Mouse (Mus musculus): ENCODE measurements at regions not wholly inside any gene's neighbourhood (a gene's known extent, or its start where the extent isn't known, plus 50 kb on each side); places are given as distances from the start of the nearest gene placed in this dataset.

DNA sequence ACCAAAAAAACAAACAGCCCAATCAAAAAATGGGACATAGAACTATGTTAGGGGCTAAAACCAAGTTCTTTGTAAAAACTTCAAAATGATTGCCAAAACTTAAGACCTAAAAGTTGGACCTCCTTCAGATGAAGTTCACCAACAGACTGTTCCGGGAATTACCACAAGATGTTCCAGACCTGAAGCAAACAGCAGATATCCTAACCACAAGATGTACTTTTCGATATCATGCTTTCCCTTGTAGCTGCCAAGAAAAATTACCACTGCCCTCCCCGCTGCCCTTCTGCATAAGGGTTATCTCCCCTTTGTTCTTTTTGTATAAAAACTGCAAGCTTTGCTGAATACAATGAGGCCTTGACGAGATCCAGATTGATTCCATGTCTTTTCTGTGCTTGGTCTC lies 214.0 kb upstream of the Ube2dnl1 start:
- Histone ChIP-seq H3K36me3 (ENCODE audit: control insufficient read depth, insufficient read depth, low read length) (no peaks in the 10 kb centered on the region), H3K4me3 (replicated peaks; ENCODE audit: low read depth, low read length) (no peak overlapping the region), H3K27ac (replicated peaks; ENCODE audit: low read depth, low read length) (no peak overlapping the region), H3K9ac (replicated peaks; ENCODE audit: low read length) (no peak overlapping the region), H3K9me3 (ENCODE audit: control insufficient read depth, low read length) (no peaks in the 10 kb centered on the region), H3K4me2 (ENCODE audit: low read length) (no peak overlapping the region), H3K4me1 (ENCODE audit: control insufficient read depth, insufficient read depth, low read length) (no peaks in the 10 kb centered on the region), H3K27me3 (ENCODE audit: control insufficient read depth, insufficient read depth, low read length) (no peaks in the 10 kb centered on the region)
- WGBS: 76% methylated on average over 4 of the region's 4 CpGs
- DNase-seq (no peak), ATAC-seq (ENCODE audit: low FRiP score, low TSS enrichment) (no peak)

DNA sequence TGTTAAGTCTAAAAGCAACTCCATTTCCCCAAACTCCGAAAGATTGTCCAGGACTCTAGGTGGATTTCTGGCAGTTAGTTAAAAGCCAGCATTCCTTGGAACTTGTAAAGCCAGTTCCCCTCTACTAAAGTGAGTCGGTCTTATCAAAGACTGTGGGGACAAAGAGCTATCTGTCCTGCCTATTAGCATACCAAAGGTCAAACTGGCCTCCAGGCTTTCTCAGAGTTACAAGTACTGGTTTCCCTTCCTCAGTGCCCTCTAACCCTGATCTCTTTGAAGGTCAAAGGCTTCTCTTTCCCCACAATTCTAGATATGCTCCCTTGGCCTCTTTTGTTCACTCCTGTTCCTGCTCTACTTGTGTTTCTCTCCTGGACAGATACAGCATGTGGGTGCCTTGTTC lies 210.3 kb upstream of the Ube2dnl1 start:
- Histone ChIP-seq H3K9me3 (ENCODE audit: control insufficient read depth, low read length) (no peaks in the 10 kb centered on the region), H3K9ac (replicated peaks; ENCODE audit: low read length) (no peak overlapping the region), H3K4me3 (replicated peaks; ENCODE audit: low read depth, low read length) (no peak overlapping the region), H3K27ac (replicated peaks; ENCODE audit: low read depth, low read length) (no peak overlapping the region), H3K4me2 (ENCODE audit: low read length) (no peak overlapping the region), H3K4me1 (ENCODE audit: control insufficient read depth, insufficient read depth, low read length) (no peaks in the 10 kb centered on the region), H3K27me3 (ENCODE audit: control insufficient read depth, insufficient read depth, low read length) (no peaks in the 10 kb centered on the region), H3K36me3 (ENCODE audit: control insufficient read depth, insufficient read depth, low read length) (no peaks in the 10 kb centered on the region)
- WGBS: 41% methylated on average over 2 of the region's 2 CpGs
- ATAC-seq (ENCODE audit: low FRiP score, low TSS enrichment) (no peak), DNase-seq (no peak)

DNA sequence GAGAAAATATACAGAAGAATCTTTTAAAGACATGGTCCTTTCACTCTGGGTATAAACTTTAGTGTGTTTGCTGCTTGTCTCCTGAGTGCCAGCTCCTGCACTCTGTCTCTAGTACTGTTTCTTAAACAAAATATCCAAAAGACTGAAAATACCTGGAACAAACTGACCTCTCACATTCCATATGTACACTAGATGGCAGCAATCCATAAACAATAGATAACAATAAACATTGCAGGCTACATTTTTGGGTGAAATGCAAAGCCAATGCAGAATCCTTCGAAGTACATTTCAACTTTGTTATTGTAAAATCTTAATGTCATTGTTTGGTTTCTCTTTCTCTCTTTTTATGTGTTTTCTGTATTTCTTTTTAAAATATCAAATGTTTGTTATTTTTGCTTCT lies 176.6 kb upstream of the Ube2dnl1 start:
- 77% methylated on average over 1 of the region's 1 CpGs for WGBS

More for the DNA sequence above, 176.6 kb upstream of the Ube2dnl1 start:
- no peak overlapping the region for H3K4me2 ChIP-seq (ENCODE audit: low read length)
- no peaks in the 10 kb centered on the region for H3K27me3 ChIP-seq (ENCODE audit: control insufficient read depth, insufficient read depth, low read length)
- H3K4me3 ChIP-seq (replicated peaks; ENCODE audit: low read depth, low read length): no peak overlapping the region
- no peak for ATAC-seq (ENCODE audit: low FRiP score, low TSS enrichment)
- no peak overlapping the region for H3K9ac ChIP-seq (replicated peaks; ENCODE audit: low read length)
- no peak overlapping the region for H3K27ac ChIP-seq (replicated peaks; ENCODE audit: low read depth, low read length)
- H3K9me3 ChIP-seq (ENCODE audit: control insufficient read depth, low read length): no peaks in the 10 kb centered on the region
- no peaks in the 10 kb centered on the region for H3K4me1 ChIP-seq (ENCODE audit: control insufficient read depth, insufficient read depth, low read length)
- H3K36me3 ChIP-seq (ENCODE audit: control insufficient read depth, insufficient read depth, low read length): no peaks in the 10 kb centered on the region
- DNase-seq: peak; percentile 43

Data from midbrain, embryonic 14.5 days (tissue).